9 mouse cellular contexts compared by ENCODE assay signal in genomic region chr1:78311482-78311881, GRCm38 (mm10). TPM values are rescaled to one million over a fixed set of nuclear protein-coding genes. Genes with fewer than 3 reads are reported as not detected.
DNase-seq lines count a peak whose midpoint lies in the region; ATAC-seq and TF ChIP-seq lines count a peak whose summit lies in the region.
"Had no signal": no experiment of that assay in that cellular context is flagged by ENCODE, and none has a peak within 500 bp of the region (broad histone marks: within the 10 kb centered on the region; RNA-seq: fewer than 3 reads in every experiment).

No protein-coding gene starts in this region.

- no peak overlapping the region for H3K27ac ChIP-seq in lung, embryonic 15.5 days
- H3K27ac ChIP-seq in limb, embryonic 13.5 days: no peak overlapping the region

- WGBS in lung, embryonic 15.5 days: 1% methylated on average over 7 of the region's 7 CpGs
- WGBS in lung, adult 2 months: 8% methylated on average over 7 of the region's 7 CpGs
- under 1% methylated on average over 7 of the region's 7 CpGs for WGBS in limb, embryonic 13.5 days

- peaks cover 20% of the 10 kb centered on the region for H3K4me1 ChIP-seq in lung, embryonic 15.5 days
- peaks cover 10% of the 10 kb centered on the region for H3K4me1 ChIP-seq in lung, adult 2 months (ENCODE audit: control insufficient read depth, insufficient read depth, low read length)
- H3K4me1 ChIP-seq in limb, embryonic 13.5 days: peaks cover 25% of the 10 kb centered on the region

- no peaks in the 10 kb centered on the region for H3K9me3 ChIP-seq in lung, embryonic 15.5 days
- H3K9me3 ChIP-seq in limb, embryonic 13.5 days: no peaks in the 10 kb centered on the region

- ATAC-seq in lung, embryonic 15.5 days (ENCODE audit: borderline replicate concordance, extremely low read depth, low FRiP score, low TSS enrichment): no peak
- ATAC-seq in limb, embryonic 13.5 days (ENCODE audit: low FRiP score, low read depth): no peak

- TF ChIP-seq CTCF in lung, adult 2 months (IDR thresholded peaks at IDR 0.05; ENCODE audit: insufficient read depth, low read length): no peak

- TF ChIP-seq POLR2A in lung, adult 2 months (IDR thresholded peaks at IDR 0.05; ENCODE audit: borderline replicate concordance, extremely low read depth, low read depth, low read length): no peak

- peak overlapping the region; percentile 48; the same call in 1 of the 2 replicates for H3K4me3 ChIP-seq in lung, embryonic 15.5 days
- no peak overlapping the region for H3K4me3 ChIP-seq in lung, adult 2 months (replicated peaks; ENCODE audit: extremely low read depth, low read depth, low read length)
- H3K4me3 ChIP-seq in limb, embryonic 13.5 days: peak overlapping the region; percentile 58

- peak; percentile 62 for DNase-seq in cerebellum, adult 11-12 months
- no peak for DNase-seq in cerebellum, adult 8-10 months
- no peak for DNase-seq in lung, adult 2 months
- DNase-seq in B cell, adult 2 months: no peak
- no peak for DNase-seq in adrenal gland, adult (ENCODE audit: inconsistent age in 2 of 2, low spot score in 1 of 2)
- DNase-seq in layer of hippocampus, postnatal 36 days: no peak
- DNase-seq: thymus, postnatal 14 days had no signal

- H3K36me3 ChIP-seq in lung, embryonic 15.5 days: no peaks in the 10 kb centered on the region
- no peaks in the 10 kb centered on the region for H3K36me3 ChIP-seq in limb, embryonic 13.5 days

- H3K9ac ChIP-seq in lung, embryonic 15.5 days: no peak overlapping the region
- H3K9ac ChIP-seq in limb, embryonic 13.5 days: no peak overlapping the region

- peak overlapping the region; percentile 96 for H3K4me2 ChIP-seq in lung, embryonic 15.5 days
- H3K4me2 ChIP-seq in limb, embryonic 13.5 days (replicated peaks): peak overlapping the region; percentile 100

- peaks cover 52% of the 10 kb centered on the region for H3K27me3 ChIP-seq in lung, embryonic 15.5 days
- peaks cover 44% of the 10 kb centered on the region for H3K27me3 ChIP-seq in limb, embryonic 13.5 days

RNA-seq across cellular contexts. Expression of gene Sgpp2, which starts 1.3 kb away (rescaled TPM):
- polyA plus RNA-seq in lung, embryonic 15.5 days (2015; fragmentation: Nextera tagmentation; extraction: Ambion mirVana): 0.65 and 1.1 TPM in 2 replicates
- polyA plus RNA-seq in lung, adult 2 months (2012; rRNA removed): 25.1 and 33.7 TPM in 2 replicates
- 0.70 and 0.76 TPM in 2 replicates for polyA plus RNA-seq in limb, embryonic 13.5 days (2015; fragmentation: Nextera tagmentation; extraction: Ambion mirVana)
- 1 to 10 TPM; 4.0 to 5.5 TPM for total RNA-seq in layer of hippocampus, postnatal 36 days (2021)

Comparison
In these comparisons a context has a peak if more than half of its experiments do, and no peak if none do; other contexts are left out.
1. RNA of gene Sgpp2, which starts 1.3 kb away (polyA plus RNA-seq): 25.1 to 33.7 TPM in lung, adult 2 months; 0.65 to 1.1 TPM in lung, embryonic 15.5 days and 0.70 to 0.76 TPM in limb, embryonic 13.5 days; every median in the first group is over 10 times any median in the second.